Comparison of ENCODE assay signal across 14 mouse cellular contexts in genomic region chr4:148152547-148152946, GRCm38 (mm10). TPM values are rescaled to one million over a fixed set of nuclear protein-coding genes. Genes with fewer than 3 reads are reported as not detected.
A peak's percentile ranks its signal among the peaks of the same experiment; 100 is the strongest.
DNase-seq lines count a peak whose midpoint lies in the region; ATAC-seq and TF ChIP-seq lines count a peak whose summit lies in the region.
"Had no signal": no experiment of that assay in that cellular context is flagged by ENCODE, and none has a peak within 500 bp of the region (broad histone marks: within the 10 kb centered on the region; RNA-seq: fewer than 3 reads in every experiment).

No protein-coding gene starts in this region.

- no peak overlapping the region for H3K9ac ChIP-seq in heart, embryonic 11.5 days (ENCODE audit: low read depth, low read length)
- no peak overlapping the region for H3K9ac ChIP-seq in lung, embryonic 14.5 days
- no peak overlapping the region for H3K9ac ChIP-seq in lung, postnatal 0 days (replicated peaks; ENCODE audit: low read depth)
- no peak overlapping the region; the same call in 1 of the 2 replicates for H3K9ac ChIP-seq in midbrain, embryonic 15.5 days

- no peak for ATAC-seq in heart, embryonic 11.5 days (replicated peaks; ENCODE audit: insufficient number of reproducible peaks, low FRiP score, low TSS enrichment)
- no peak for ATAC-seq in lung, embryonic 14.5 days (ENCODE audit: insufficient read depth)
- no peak for ATAC-seq in lung, postnatal 0 days
- 0 out of 2 replicates have a peak, but pooled peaks have one; percentile 14 for ATAC-seq in midbrain, embryonic 15.5 days (replicated peaks)
- no peak for ATAC-seq in megakaryocyte-erythroid progenitor cell, adult 5-6 weeks (replicated peaks; ENCODE audit: low FRiP score, low TSS enrichment, poor library complexity, severe bottlenecking)

- H3K27ac ChIP-seq in heart, embryonic 11.5 days (ENCODE audit: low read depth, low read length): 0 out of 2 replicates have a peak overlapping the region, but pooled peaks have one; percentile 90
- H3K27ac ChIP-seq in lung, embryonic 14.5 days (ENCODE audit: low read depth): no peak overlapping the region
- no peak overlapping the region for H3K27ac ChIP-seq in lung, postnatal 0 days (ENCODE audit: low read length)
- peak overlapping the region; percentile 90 for H3K27ac ChIP-seq in midbrain, embryonic 15.5 days

- no peaks in the 10 kb centered on the region for H3K9me3 ChIP-seq in heart, embryonic 11.5 days (replicated peaks; ENCODE audit: control insufficient read depth, low read length)
- H3K9me3 ChIP-seq in lung, embryonic 14.5 days (ENCODE audit: low read depth, low read length): no peaks in the 10 kb centered on the region
- no peaks in the 10 kb centered on the region for H3K9me3 ChIP-seq in lung, postnatal 0 days (ENCODE audit: low read length)
- H3K9me3 ChIP-seq in midbrain, embryonic 15.5 days: no peaks in the 10 kb centered on the region
- H3K9me3 ChIP-seq: G1E; limb, embryonic 10.5 days had no signal

- no peak overlapping the region for H3K4me3 ChIP-seq in heart, embryonic 11.5 days (ENCODE audit: low read depth, low read length)
- no peak overlapping the region for H3K4me3 ChIP-seq in lung, embryonic 14.5 days (ENCODE audit: low read depth, low read length)
- no peak overlapping the region for H3K4me3 ChIP-seq in lung, postnatal 0 days (ENCODE audit: low read depth, low read length)
- H3K4me3 ChIP-seq in midbrain, embryonic 15.5 days: no peak overlapping the region

- peak; percentile 26 for DNase-seq in cerebellum, adult 8-10 months
- DNase-seq in cerebellum, postnatal 25 days: no peak
- no peak for DNase-seq in heart, adult 8-10 months (ENCODE audit: low spot score)
- no peak for DNase-seq in lung, embryonic 14.5 days
- DNase-seq in lung, postnatal 0 days (ENCODE audit: low spot score): no peak
- DNase-seq: layer of hippocampus, adult 9-11 months had no signal

- no peak overlapping the region for H3K4me2 ChIP-seq in heart, embryonic 11.5 days
- H3K4me2 ChIP-seq in lung, embryonic 14.5 days: peak overlapping the region; percentile 93; the same call in 1 of the 2 replicates
- no peak overlapping the region for H3K4me2 ChIP-seq in lung, postnatal 0 days (replicated peaks; ENCODE audit: low read depth, low read length)
- H3K4me2 ChIP-seq in midbrain, embryonic 15.5 days: no peak overlapping the region

- TF ChIP-seq CTCF in lung, embryonic 14.5 days (IDR thresholded peaks at IDR 0.05; ENCODE audit: low read depth): no peak
- no peak for TF ChIP-seq CTCF in lung, postnatal 0 days (IDR thresholded peaks at IDR 0.05)

- 82% methylated on average over 5 of the region's 5 CpGs for WGBS in heart, embryonic 11.5 days (ENCODE audit: insufficient replicate concordance)
- WGBS in lung, embryonic 14.5 days: 73% methylated on average over 5 of the region's 5 CpGs
- 84% methylated on average over 5 of the region's 5 CpGs for WGBS in lung, postnatal 0 days
- 80% methylated on average over 5 of the region's 5 CpGs for WGBS in midbrain, embryonic 15.5 days

- H3K36me3 ChIP-seq in heart, embryonic 11.5 days (ENCODE audit: control insufficient read depth, insufficient read depth, low read length): peaks cover 2% of the 10 kb centered on the region; the same call in 1 of the 2 replicates
- no peaks in the 10 kb centered on the region for H3K36me3 ChIP-seq in lung, embryonic 14.5 days (ENCODE audit: insufficient read depth)
- H3K36me3 ChIP-seq in lung, postnatal 0 days (ENCODE audit: insufficient read depth, low read length): no peaks in the 10 kb centered on the region
- H3K36me3 ChIP-seq in midbrain, embryonic 15.5 days (replicated peaks): peaks cover 16% of the 10 kb centered on the region

- H3K4me1 ChIP-seq in heart, embryonic 11.5 days (ENCODE audit: control insufficient read depth, insufficient read depth, low read length): peaks cover 11% of the 10 kb centered on the region
- no peaks in the 10 kb centered on the region for H3K4me1 ChIP-seq in lung, embryonic 14.5 days (ENCODE audit: insufficient read depth)
- no peaks in the 10 kb centered on the region for H3K4me1 ChIP-seq in lung, postnatal 0 days (ENCODE audit: insufficient read depth, low read depth, low read length)
- H3K4me1 ChIP-seq in midbrain, embryonic 15.5 days: peaks cover 17% of the 10 kb centered on the region

- TF ChIP-seq EP300 in lung, postnatal 0 days (IDR thresholded peaks at IDR 0.05): no peak

- no peaks in the 10 kb centered on the region for H3K27me3 ChIP-seq in heart, embryonic 11.5 days (ENCODE audit: control insufficient read depth, insufficient read depth, low read length)
- H3K27me3 ChIP-seq in lung, embryonic 14.5 days (ENCODE audit: insufficient read depth, low read length): no peaks in the 10 kb centered on the region
- H3K27me3 ChIP-seq in lung, postnatal 0 days (replicated peaks; ENCODE audit: insufficient read depth, low read length): no peaks in the 10 kb centered on the region
- H3K27me3 ChIP-seq in midbrain, embryonic 15.5 days (replicated peaks): no peaks in the 10 kb centered on the region

RNA-seq across cellular contexts. Expression of gene Fbxo6, which starts 0.6 kb away (rescaled TPM):
- polyA plus RNA-seq in heart, embryonic 11.5 days (2014; fragmentation: Nextera tagmentation; extraction: Ambion mirVana): 23.3 and 24.5 TPM in 2 replicates
- total RNA-seq in heart, adult 8-10 months (2022): 10 to 100 TPM; 36.1 to 44.0 (median 39.6) TPM
- polyA plus RNA-seq in lung, embryonic 14.5 days (2014; fragmentation: Nextera tagmentation; extraction: Ambion mirVana): 10.8 and 12.3 TPM in 2 replicates
- 53.1 and 58.5 TPM in 2 replicates for polyA plus RNA-seq in lung, postnatal 0 days (2015; fragmentation: Nextera tagmentation; extraction: Ambion mirVana)
- 21.6 and 21.7 TPM in 2 replicates for polyA plus RNA-seq in midbrain, embryonic 15.5 days (2015; fragmentation: Nextera tagmentation; extraction: Ambion mirVana)
- total RNA-seq in megakaryocyte-erythroid progenitor cell, adult 5-6 weeks (2014; fragmentation: Nextera tagmentation): 19.7 and 25.6 TPM in 2 replicates
- total RNA-seq in megakaryocyte-erythroid progenitor cell, adult 5-6 weeks (2017): 10.5 and 12.7 TPM in 2 replicates

RNA-seq across cellular contexts. Expression of gene Fbxo44, which starts 7.7 kb away (rescaled TPM):
- 20.4 and 24.8 TPM in 2 replicates for polyA plus RNA-seq in heart, embryonic 11.5 days (2014; fragmentation: Nextera tagmentation; extraction: Ambion mirVana)
- total RNA-seq in heart, adult 8-10 months (2022): 10 to 100 TPM; 25.2 to 33.4 (median 25.5) TPM
- polyA plus RNA-seq in lung, embryonic 14.5 days (2014; fragmentation: Nextera tagmentation; extraction: Ambion mirVana): 9.3 and 11.0 TPM in 2 replicates
- 7.1 and 8.4 TPM in 2 replicates for polyA plus RNA-seq in lung, postnatal 0 days (2015; fragmentation: Nextera tagmentation; extraction: Ambion mirVana)
- 93.3 and 97.6 TPM in 2 replicates for polyA plus RNA-seq in midbrain, embryonic 15.5 days (2015; fragmentation: Nextera tagmentation; extraction: Ambion mirVana)
- total RNA-seq in megakaryocyte-erythroid progenitor cell, adult 5-6 weeks (2014; fragmentation: Nextera tagmentation): 6.0 and 6.6 TPM in 2 replicates
- 4.1 and 5.5 TPM in 2 replicates for total RNA-seq in megakaryocyte-erythroid progenitor cell, adult 5-6 weeks (2017)

RNA-seq across cellular contexts. Expression of gene Fbxo2, which starts 7.9 kb away (rescaled TPM):
- polyA plus RNA-seq in heart, embryonic 11.5 days (2014; fragmentation: Nextera tagmentation; extraction: Ambion mirVana): 0.84 TPM in 2 replicates
- total RNA-seq in heart, adult 8-10 months (2022): under 1 TPM; 0.27 to 0.57 (median 0.31) TPM
- 0.72 and 1.1 TPM in 2 replicates for polyA plus RNA-seq in lung, embryonic 14.5 days (2014; fragmentation: Nextera tagmentation; extraction: Ambion mirVana)
- 0.42 and 0.66 TPM in 2 replicates for polyA plus RNA-seq in lung, postnatal 0 days (2015; fragmentation: Nextera tagmentation; extraction: Ambion mirVana)
- 5.9 and 6.2 TPM in 2 replicates for polyA plus RNA-seq in midbrain, embryonic 15.5 days (2015; fragmentation: Nextera tagmentation; extraction: Ambion mirVana)
- not detected in 2 replicates for total RNA-seq in megakaryocyte-erythroid progenitor cell, adult 5-6 weeks (2014; fragmentation: Nextera tagmentation)
- total RNA-seq in megakaryocyte-erythroid progenitor cell, adult 5-6 weeks (2017): not detected in 2 replicates

RNA-seq across cellular contexts. Expression of gene Draxin, which starts 22.0 kb away (rescaled TPM):
- polyA plus RNA-seq in heart, embryonic 11.5 days (2014; fragmentation: Nextera tagmentation; extraction: Ambion mirVana): 0.06 and 0.16 TPM in 2 replicates
- total RNA-seq in heart, adult 8-10 months (2022): under 1 TPM; 0.06 to 0.20 (median 0.07) TPM
- not detected in 2 replicates for polyA plus RNA-seq in lung, embryonic 14.5 days (2014; fragmentation: Nextera tagmentation; extraction: Ambion mirVana)
- 0.06 TPM in 2 replicates for polyA plus RNA-seq in lung, postnatal 0 days (2015; fragmentation: Nextera tagmentation; extraction: Ambion mirVana)
- polyA plus RNA-seq in midbrain, embryonic 15.5 days (2015; fragmentation: Nextera tagmentation; extraction: Ambion mirVana): 15.1 and 15.7 TPM in 2 replicates
- not detected in 2 replicates for total RNA-seq in megakaryocyte-erythroid progenitor cell, adult 5-6 weeks (2014; fragmentation: Nextera tagmentation)
- not detected in 2 replicates for total RNA-seq in megakaryocyte-erythroid progenitor cell, adult 5-6 weeks (2017)
- total RNA-seq: gastrocnemius, adult 8-10 months had no signal
- polyA plus RNA-seq: G1E; heart, embryonic 16.5 days; thymus, postnatal 0 days had no signal

RNA-seq across cellular contexts. Expression of gene Mad2l2, which starts 22.4 kb away (rescaled TPM):
- polyA plus RNA-seq in heart, embryonic 11.5 days (2014; fragmentation: Nextera tagmentation; extraction: Ambion mirVana): 45.3 and 47.2 TPM in 2 replicates
- 10 to 100 TPM in 3 of 4 experiments, 1 to 10 TPM in 1; 6.9 to 13.6 (median 11.7) TPM for total RNA-seq in heart, adult 8-10 months (2022)
- polyA plus RNA-seq in lung, embryonic 14.5 days (2014; fragmentation: Nextera tagmentation; extraction: Ambion mirVana): 60.2 and 61.1 TPM in 2 replicates
- polyA plus RNA-seq in lung, postnatal 0 days (2015; fragmentation: Nextera tagmentation; extraction: Ambion mirVana): 35.2 and 35.7 TPM in 2 replicates
- polyA plus RNA-seq in midbrain, embryonic 15.5 days (2015; fragmentation: Nextera tagmentation; extraction: Ambion mirVana): 99.2 and 112 TPM in 2 replicates
- 25.1 and 28.9 TPM in 2 replicates for total RNA-seq in megakaryocyte-erythroid progenitor cell, adult 5-6 weeks (2014; fragmentation: Nextera tagmentation)
- 5.8 and 10.9 TPM in 2 replicates for total RNA-seq in megakaryocyte-erythroid progenitor cell, adult 5-6 weeks (2017)

Comparison
In these comparisons a context has a peak if more than half of its experiments do, and no peak if none do; other contexts are left out.
1. H3K27ac ChIP-seq: peak in heart, embryonic 11.5 days (single experiment) and midbrain, embryonic 15.5 days (single experiment); none in lung, embryonic 14.5 days (single experiment) and lung, postnatal 0 days (single experiment).